Mouse (Mus musculus) small intestine, adult 2 months (tissue): Measurements from ENCODE around the gene Spta1.

ENCODE experiments used
- CTCF ChIP-seq: fragments of 200-500 bp; IDR thresholded peaks from 2 replicates; pipeline ENCODE4 v1.5.1; 2012; ENCODE audit warnings: low read depth, mild to moderate bottlenecking, control low read depth, inconsistent platforms, low read length, moderate library complexity, mixed read lengths; ENCODE audit not compliant: insufficient replicate concordance, insufficient read length; ENCODE audit errors: extremely low read depth
- POLR2A ChIP-seq: fragments of 200-500 bp; IDR thresholded peaks from 2 replicates; pipeline ENCODE4 v1.6.1; 2012; ENCODE audit warnings: low read depth, mild to moderate bottlenecking, control low read depth, inconsistent platforms, low read length, moderate library complexity

DNA sequence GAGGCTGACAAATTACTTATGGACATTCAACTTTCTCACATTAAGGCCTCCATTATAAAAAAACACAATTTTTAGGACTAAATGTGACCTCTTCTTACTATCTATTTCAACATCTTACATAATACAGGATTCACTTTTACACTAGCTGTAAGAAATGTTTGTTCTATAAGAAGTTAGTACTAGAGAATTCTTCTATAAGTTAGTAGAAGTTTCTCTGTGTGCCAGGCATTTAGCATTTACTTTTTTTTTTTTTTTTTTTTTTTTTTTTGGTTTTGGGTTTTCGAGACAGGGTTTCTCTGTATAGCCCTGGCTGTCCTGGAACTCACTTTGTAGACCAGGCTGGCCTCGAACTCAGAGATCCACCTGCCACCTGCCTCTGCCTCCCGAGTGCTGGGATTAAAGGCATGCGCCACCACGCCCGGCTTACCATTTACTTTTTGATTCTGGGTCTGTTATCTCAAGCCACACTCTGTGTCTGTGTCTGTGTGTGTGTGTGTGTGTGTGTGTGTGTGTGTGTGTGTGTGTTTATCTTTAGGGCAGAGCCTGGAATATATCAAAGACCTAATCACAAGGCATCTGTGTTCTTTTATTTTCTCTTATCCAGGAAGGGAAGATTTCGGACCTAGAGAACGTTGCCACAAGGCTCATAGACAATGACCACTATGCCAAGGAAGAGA, 44.1 kb downstream of the Spta1 start:
- TF ChIP-seq POLR2A, result no peak
- TF ChIP-seq CTCF, result no peak
